Mouse (Mus musculus): ENCODE data around the gene Igfbp5. TPM values are rescaled to one million over a fixed set of nuclear protein-coding genes. Genes with fewer than 3 reads are reported as not detected.

The Igfbp5 gene
- polyA plus RNA-seq, 1 experiment from 2014 or later = 48.2 TPM

DNA sequence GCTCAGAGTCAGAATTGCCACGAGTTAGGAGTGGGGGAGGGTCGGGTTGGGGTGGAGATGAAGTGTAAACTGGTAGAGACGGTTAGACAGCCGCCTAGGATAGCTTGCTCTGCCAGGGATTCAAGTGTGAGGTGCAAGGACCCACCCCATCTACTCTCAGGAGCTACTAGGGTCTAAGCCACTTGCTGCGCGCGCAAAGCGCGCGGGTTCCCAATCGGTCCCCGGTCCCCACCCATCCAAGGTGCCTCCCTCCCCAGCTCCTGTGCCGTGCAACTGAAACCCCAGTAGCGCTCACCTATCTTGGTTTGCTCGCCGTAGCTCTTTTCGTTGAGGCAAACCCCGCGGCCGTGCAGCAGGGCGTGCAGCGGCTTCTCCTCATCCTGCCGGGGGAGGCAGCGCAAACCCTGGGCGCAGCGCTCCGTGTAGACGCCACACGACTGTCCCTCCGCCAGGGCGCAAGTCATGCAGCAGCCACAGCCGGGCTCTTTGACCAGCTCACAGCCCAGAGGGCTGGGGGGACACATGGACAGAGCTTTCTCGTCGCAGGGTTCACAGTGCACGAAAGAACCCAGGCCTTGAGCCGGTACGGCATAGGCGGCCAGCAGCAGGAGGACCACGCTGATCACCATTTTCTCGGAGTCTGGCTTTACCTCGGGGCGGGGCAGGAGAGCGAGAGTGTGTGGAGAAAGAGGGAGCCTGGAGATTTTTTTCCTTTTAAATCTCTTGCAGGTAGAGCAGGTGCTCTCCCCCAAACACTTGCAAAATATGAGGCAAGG, 985 bp downstream of the Igfbp5 start:
- under 1% methylated on average over 43 of the region's 43 CpGs for WGBS
- H3K27me3 ChIP-seq (ENCODE audit: low read depth, poor library complexity, severe bottlenecking) = peaks cover 72% of the 10 kb centered on the region

GRCm38 (mm10) chr1:72873078-72873477, 1.6 kb downstream of the Igfbp5 start:
- peaks cover 71% of the 10 kb centered on the region for H3K27me3 ChIP-seq (ENCODE audit: low read depth, poor library complexity, severe bottlenecking)
- peak overlapping the region; percentile 77 for H3K4me3 ChIP-seq
- H3K9me3 ChIP-seq (replicated peaks) = no peaks in the 10 kb centered on the region
- H3K27ac ChIP-seq (replicated peaks) = peak overlapping the region; percentile 93
- peaks cover 87% of the 10 kb centered on the region for H3K4me1 ChIP-seq
- under 1% methylated on average over 16 of the region's 16 CpGs for WGBS
- 0 out of 2 replicates have a peak, but pooled peaks cover 2% of the 10 kb centered on the region for H3K36me3 ChIP-seq
- DNase-seq (ENCODE audit: low spot score) = peak; percentile 34

More for the DNA sequence above, 985 bp downstream of the Igfbp5 start:
- Histone ChIP-seq H3K4me1 (peaks cover 87% of the 10 kb centered on the region), H3K9me3 (replicated peaks) (no peaks in the 10 kb centered on the region), H3K27ac (replicated peaks) (peak overlapping the region; percentile 93), H3K4me3 (peak overlapping the region; percentile 77), H3K36me3 (0 out of 2 replicates have a peak, but pooled peaks cover 2% of the 10 kb centered on the region)
- peak; percentile 78 for DNase-seq (ENCODE audit: low spot score)

- under 1% methylated on average over 8 of the region's 8 CpGs for WGBS
- H3K4me3 ChIP-seq = peak overlapping the region; percentile 77
- peak; percentile 92 for DNase-seq (ENCODE audit: low spot score)
- peaks cover 90% of the 10 kb centered on the region for H3K4me1 ChIP-seq
- no peaks in the 10 kb centered on the region for H3K9me3 ChIP-seq (replicated peaks)
- H3K27ac ChIP-seq (replicated peaks) = peak overlapping the region; percentile 93
- 0 out of 2 replicates have a peak, but pooled peaks cover 2% of the 10 kb centered on the region for H3K36me3 ChIP-seq
- peaks cover 65% of the 10 kb centered on the region for H3K27me3 ChIP-seq (ENCODE audit: low read depth, poor library complexity, severe bottlenecking)
Measured at GRCm38 (mm10) chr1:72872521-72872920, 2.2 kb downstream of the Igfbp5 start.

DNA sequence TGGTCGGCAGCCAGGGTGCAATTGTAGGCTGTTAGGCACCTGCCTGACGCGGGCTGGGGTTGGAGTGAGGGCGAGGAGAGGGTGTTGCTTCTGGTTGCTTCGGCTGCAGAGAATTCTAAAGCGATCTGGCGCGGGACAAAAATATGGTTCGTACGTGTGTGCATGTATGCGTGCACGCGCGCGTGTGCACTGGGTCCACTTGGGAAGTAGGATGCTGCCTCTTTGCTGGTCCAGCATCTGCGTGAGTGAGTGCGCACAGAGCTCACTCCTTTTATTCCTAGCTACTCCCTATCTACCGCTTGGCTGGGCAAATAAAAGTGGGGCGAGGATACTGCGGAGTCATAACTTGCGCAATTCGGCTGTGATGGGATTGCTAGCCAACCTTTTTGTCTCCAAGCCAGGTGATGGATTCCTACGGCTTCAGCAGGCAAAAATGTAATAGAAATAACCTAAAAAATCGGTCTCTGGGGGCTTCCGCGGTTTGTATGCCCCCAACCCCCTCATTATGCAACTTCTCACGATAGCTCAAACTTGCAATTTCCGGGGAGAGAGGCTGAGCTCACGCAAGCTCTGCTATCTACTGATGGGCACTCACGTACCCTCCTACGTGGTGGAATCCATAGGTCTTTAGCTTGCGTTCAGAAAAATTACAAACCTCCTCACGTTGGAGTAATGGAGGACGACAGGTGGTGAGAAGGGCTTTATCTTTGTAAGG, 2.8 kb downstream of the Igfbp5 start:
- H3K27me3 ChIP-seq (ENCODE audit: low read depth, poor library complexity, severe bottlenecking) = peaks cover 59% of the 10 kb centered on the region
- WGBS = under 1% methylated on average over 34 of the region's 34 CpGs
- 0 out of 2 replicates have a peak, but pooled peaks cover 2% of the 10 kb centered on the region for H3K36me3 ChIP-seq
- H3K9me3 ChIP-seq (replicated peaks) = no peaks in the 10 kb centered on the region
- peak overlapping the region; percentile 86 for H3K27ac ChIP-seq (replicated peaks)
- peak overlapping the region; percentile 77 for H3K4me3 ChIP-seq
- peaks cover 95% of the 10 kb centered on the region for H3K4me1 ChIP-seq
- peak; percentile 55 for DNase-seq (ENCODE audit: low spot score)

GRCm38 (mm10) chr1:72871337-72871696, 3.4 kb downstream of the Igfbp5 start:
- Histone ChIP-seq H3K36me3 (0 out of 2 replicates have a peak, but pooled peaks cover 2% of the 10 kb centered on the region), H3K27me3 (ENCODE audit: low read depth, poor library complexity, severe bottlenecking) (peaks cover 53% of the 10 kb centered on the region), H3K4me3 (peak overlapping the region; percentile 77), H3K4me1 (peaks cover 95% of the 10 kb centered on the region), H3K27ac (replicated peaks) (peak overlapping the region; percentile 86), H3K9me3 (replicated peaks) (no peaks in the 10 kb centered on the region)
- under 1% methylated on average over 6 of the region's 6 CpGs for WGBS
- no peak for DNase-seq (ENCODE audit: low spot score)

- H3K9me3 ChIP-seq (replicated peaks) = no peaks in the 10 kb centered on the region
- H3K4me1 ChIP-seq = peaks cover 95% of the 10 kb centered on the region
- 0 out of 2 replicates have a peak, but pooled peaks cover 2% of the 10 kb centered on the region for H3K36me3 ChIP-seq
- WGBS = 0% methylated on average over 20 of the region's 20 CpGs
- DNase-seq (ENCODE audit: low spot score) = peak; percentile 87
- peak overlapping the region; percentile 77 for H3K4me3 ChIP-seq
- peak overlapping the region; percentile 80 for H3K27ac ChIP-seq (replicated peaks)
- peaks cover 48% of the 10 kb centered on the region for H3K27me3 ChIP-seq (ENCODE audit: low read depth, poor library complexity, severe bottlenecking)
Measured at GRCm38 (mm10) chr1:72870615-72871336, 3.9 kb downstream of the Igfbp5 start.

DNA sequence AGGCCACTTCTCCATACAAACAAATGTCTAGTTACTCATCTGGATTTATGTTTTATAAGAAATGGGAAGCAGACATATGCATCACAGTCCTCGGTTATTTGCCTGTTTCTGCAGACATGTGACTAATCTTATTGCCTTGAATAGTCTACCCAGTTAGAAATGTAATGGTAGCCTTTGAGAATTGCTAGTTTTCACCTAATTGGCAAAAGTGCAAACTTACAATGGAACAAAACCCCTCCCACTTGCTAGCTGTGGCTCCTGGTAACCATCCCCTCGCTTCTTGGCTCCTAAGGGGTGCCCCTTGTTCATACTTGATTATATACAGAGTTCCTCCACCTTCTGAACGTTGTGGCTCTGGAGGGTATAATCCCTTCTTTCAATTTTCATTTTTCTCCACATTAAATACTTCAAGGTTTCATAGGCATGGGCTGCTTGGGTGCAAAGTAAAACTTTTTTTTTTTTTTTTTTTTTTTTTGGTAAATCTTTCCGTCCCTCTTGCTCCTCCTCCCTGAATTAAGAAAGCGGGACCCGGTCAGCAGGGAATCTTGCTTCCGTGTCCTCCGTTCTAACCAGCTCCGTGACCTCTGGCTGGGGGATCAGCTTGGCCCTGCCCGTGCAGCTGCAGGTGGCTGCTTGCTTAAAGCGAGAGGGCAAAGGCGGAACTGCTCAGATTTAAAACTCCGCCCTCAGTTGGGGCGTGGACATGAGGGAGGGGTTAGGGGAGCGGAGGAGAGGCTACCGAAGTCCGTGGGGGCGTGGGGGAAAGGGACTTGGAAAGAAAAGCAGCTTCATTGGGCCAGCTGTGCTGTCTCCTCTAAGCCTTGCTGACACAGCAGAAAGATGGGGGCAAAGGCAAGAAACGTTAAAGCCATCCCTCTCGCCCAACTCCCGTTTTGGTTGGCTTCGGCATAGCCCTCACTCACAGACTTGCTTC, 4.7 kb downstream of the Igfbp5 start:
- peak; percentile 84 for DNase-seq (ENCODE audit: low spot score)
- Histone ChIP-seq H3K4me3 (peak overlapping the region; percentile 77), H3K36me3 (0 out of 2 replicates have a peak, but pooled peaks cover 8% of the 10 kb centered on the region), H3K27me3 (ENCODE audit: low read depth, poor library complexity, severe bottlenecking) (peaks cover 40% of the 10 kb centered on the region), H3K27ac (replicated peaks) (peak overlapping the region; percentile 80), H3K4me1 (peaks cover 92% of the 10 kb centered on the region), H3K9me3 (replicated peaks) (no peaks in the 10 kb centered on the region)
- WGBS = 5% methylated on average over 22 of the region's 22 CpGs

DNA sequence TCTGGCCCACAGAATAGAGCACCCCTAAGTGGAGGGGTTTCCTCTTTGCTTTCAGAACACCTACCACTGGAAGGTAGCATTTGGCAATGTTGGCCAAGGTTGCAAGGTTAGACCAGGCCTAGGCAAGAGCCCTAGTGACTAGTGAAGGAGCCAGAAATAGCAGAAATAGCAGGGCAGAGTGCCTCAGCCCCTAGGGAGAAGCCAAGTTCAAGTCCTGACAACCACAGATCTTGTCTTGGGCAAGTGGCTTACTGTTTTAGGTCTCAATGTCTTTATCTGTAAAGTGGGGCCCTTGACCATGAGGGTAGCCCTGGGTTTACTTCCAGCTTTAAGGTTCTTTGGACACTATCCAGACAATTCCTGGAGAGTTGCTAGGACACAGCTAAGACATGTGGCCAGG, 5.4 kb downstream of the Igfbp5 start:
- Histone ChIP-seq H3K36me3 (peaks cover 14% of the 10 kb centered on the region; the same call in 1 of the 2 replicates), H3K27me3 (ENCODE audit: low read depth, poor library complexity, severe bottlenecking) (peaks cover 33% of the 10 kb centered on the region), H3K4me1 (peaks cover 91% of the 10 kb centered on the region), H3K4me3 (peak overlapping the region; percentile 77; the same call in 1 of the 2 replicates), H3K9me3 (replicated peaks) (no peaks in the 10 kb centered on the region), H3K27ac (replicated peaks) (peak overlapping the region; percentile 55)
- no peak for DNase-seq (ENCODE audit: low spot score)

GRCm38 (mm10) chr1:72868429-72869215, 6.1 kb downstream of the Igfbp5 start:
- no peak overlapping the region for H3K4me3 ChIP-seq
- H3K27me3 ChIP-seq (ENCODE audit: low read depth, poor library complexity, severe bottlenecking) = peaks cover 26% of the 10 kb centered on the region
- peaks cover 19% of the 10 kb centered on the region for H3K36me3 ChIP-seq
- 75% methylated on average over 10 of the region's 10 CpGs for WGBS
- peak overlapping the region; percentile 55 for H3K27ac ChIP-seq (replicated peaks)
- no peak for DNase-seq (ENCODE audit: low spot score)
- peaks cover 86% of the 10 kb centered on the region for H3K4me1 ChIP-seq
- no peaks in the 10 kb centered on the region for H3K9me3 ChIP-seq (replicated peaks)

DNA sequence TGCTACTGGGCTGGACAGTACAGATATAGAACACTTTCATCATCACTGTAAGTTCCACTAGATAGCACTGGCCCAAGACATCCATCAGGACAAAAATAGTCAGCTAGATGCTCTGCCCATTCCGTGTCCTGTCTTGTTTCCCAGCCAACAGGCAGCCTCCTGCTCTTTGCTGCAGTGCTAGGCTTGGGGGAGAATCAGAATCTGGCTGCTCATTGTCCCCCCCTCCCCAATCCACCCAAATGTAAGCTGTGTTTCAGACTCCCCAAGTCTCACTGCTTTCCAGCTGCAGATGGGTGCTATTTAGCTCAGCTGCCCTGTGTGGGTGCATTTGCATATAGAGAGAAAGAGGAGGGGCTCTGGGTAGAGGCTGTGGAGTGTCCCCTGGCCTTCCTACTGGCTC, 7.3 kb downstream of the Igfbp5 start:
- peaks cover 32% of the 10 kb centered on the region for H3K36me3 ChIP-seq
- no peak overlapping the region for H3K4me3 ChIP-seq
- 45% methylated on average over 1 of the region's 1 CpGs for WGBS
- peak overlapping the region; percentile 69 for H3K27ac ChIP-seq (replicated peaks)
- peaks cover 74% of the 10 kb centered on the region for H3K4me1 ChIP-seq
- no peak for DNase-seq (ENCODE audit: low spot score)
- no peaks in the 10 kb centered on the region for H3K9me3 ChIP-seq (replicated peaks)
- peaks cover 15% of the 10 kb centered on the region for H3K27me3 ChIP-seq (ENCODE audit: low read depth, poor library complexity, severe bottlenecking)

DNA sequence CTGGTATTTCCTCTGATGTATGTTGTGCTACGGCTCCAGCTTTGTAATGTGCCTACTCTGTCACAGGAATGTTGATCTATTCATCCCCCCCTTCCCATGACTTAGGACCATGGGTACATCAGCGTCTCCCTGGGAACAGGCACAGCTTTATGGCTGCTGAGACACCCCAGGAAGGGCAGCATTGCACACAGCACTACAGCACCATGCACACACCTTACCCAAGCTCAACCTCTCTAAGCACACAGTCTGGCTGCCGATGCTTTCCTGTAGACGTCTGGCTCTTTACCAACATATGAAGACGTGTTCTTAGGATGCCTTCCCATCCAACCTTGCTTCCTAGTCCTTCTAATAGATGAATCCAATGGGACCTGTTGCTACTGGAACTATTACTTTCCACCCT, 8.3 kb downstream of the Igfbp5 start:
- Histone ChIP-seq H3K9me3 (replicated peaks) (no peaks in the 10 kb centered on the region), H3K27ac (replicated peaks) (peak overlapping the region; percentile 64), H3K4me3 (no peak overlapping the region), H3K4me1 (peaks cover 67% of the 10 kb centered on the region), H3K27me3 (ENCODE audit: low read depth, poor library complexity, severe bottlenecking) (peaks cover 15% of the 10 kb centered on the region), H3K36me3 (peaks cover 41% of the 10 kb centered on the region)
- 66% methylated on average over 5 of the region's 5 CpGs for WGBS
- DNase-seq (ENCODE audit: low spot score) = no peak
